Mouse (Mus musculus) limb, embryonic 12.5 days (tissue): ENCODE results near the gene Tmem184b. TPM values are rescaled to one million over a fixed set of nuclear protein-coding genes. Genes with fewer than 3 reads are reported as not detected.
A peak's percentile ranks its signal among the peaks of the same experiment; 100 is the strongest.

Source experiments
- ATAC-seq: fragments of 200-750 bp; cut with Nextera tagmentation; 2 replicates; pipeline ENCODE4 v1.8.0; 2017; ENCODE audit warnings: low read depth, moderate TSS enrichment; ENCODE audit not compliant: insufficient number of reproducible peaks, insufficient read depth, low FRiP score, low TSS enrichment
- H3K27ac ChIP-seq: fragments of 300-500 bp; sonication (generic); 2 replicates; pipeline ENCODE4 v1.5.1; 2016; ENCODE audit warnings: mild to moderate bottlenecking, moderate library complexity
- H3K27me3 ChIP-seq: fragments of 300-500 bp; sonication (generic); 2 replicates; pipeline ENCODE4 v1.6.1; 2016; ENCODE audit warnings: mild to moderate bottlenecking, moderate library complexity
- H3K36me3 ChIP-seq: fragments of 300-500 bp; sonication (generic); 2 replicates; pipeline ENCODE4 v1.6.1; 2016; ENCODE audit warnings: mild to moderate bottlenecking, moderate library complexity
- H3K4me1 ChIP-seq: fragments of 300-500 bp; sonication (generic); replicated peaks from 2 replicates; pipeline ENCODE4 v1.6.1; 2016
- H3K4me2 ChIP-seq: fragments of 300-500 bp; sonication (generic); 2 replicates; pipeline ENCODE4 v1.6.1; 2016; ENCODE audit warnings: mild to moderate bottlenecking, moderate library complexity
- H3K4me3 ChIP-seq: fragments of 300-500 bp; sonication (generic); replicated peaks from 2 replicates; pipeline ENCODE4 v1.5.1; 2016; ENCODE audit warnings: mild to moderate bottlenecking
- H3K9ac ChIP-seq: fragments of 300-500 bp; sonication (generic); replicated peaks from 2 replicates; pipeline ENCODE4 v1.6.1; 2016; ENCODE audit warnings: mild to moderate bottlenecking, moderate library complexity
- H3K9me3 ChIP-seq: fragments of 300-500 bp; sonication (generic); 2 replicates; pipeline ENCODE4 v1.6.1; 2016; ENCODE audit warnings: mild to moderate bottlenecking, moderate library complexity
- WGBS: fragments of 180-500 bp; shearing (Covaris S2); methylation state at CpG from one replicate; pipeline ENCODE4 v1.1.7; 2016; 5-methylcytosine and 5-hydroxymethylcytosine counted together
- polyA plus RNA-seq: library from polyadenylated mRNA; unstranded; fragments of >200 nt; fragmentation: Nextera tagmentation; extraction: Ambion mirVana; gene quantifications from 2 replicates; pipeline ENCODE4 v1.2.1, GENCODE M21; 2016

Gene Tmem184b
- polyA plus RNA-seq, 1 experiment from 2014 or later: 54.7 TPM

DNA sequence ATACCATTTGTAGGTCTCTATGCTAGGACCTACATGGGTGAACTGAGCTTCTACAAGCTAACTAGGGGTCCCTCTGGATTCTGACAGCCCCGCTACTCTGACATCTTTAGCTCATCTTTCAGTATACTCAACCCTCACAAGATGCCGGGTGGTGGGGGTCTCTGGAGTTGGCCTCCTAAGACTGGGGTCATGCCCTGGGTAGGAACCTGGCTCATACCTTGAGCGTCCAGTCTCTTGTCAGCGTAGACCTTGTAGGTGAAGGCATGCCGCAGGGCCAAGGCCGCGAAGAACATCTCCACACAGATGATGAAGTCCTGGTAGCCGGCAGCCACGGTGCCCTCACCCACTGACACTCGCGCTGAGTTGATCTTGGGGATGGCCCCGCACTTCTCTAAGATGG is 38.3 kb downstream of the Tmem184b start:
- Histone ChIP-seq H3K4me2 (no peak overlapping the region), H3K9ac (no peak overlapping the region), H3K27me3 (no peaks in the 10 kb centered on the region), H3K9me3 (no peaks in the 10 kb centered on the region), H3K4me1 (peaks cover 17% of the 10 kb centered on the region), H3K27ac (no peak overlapping the region), H3K4me3 (no peak overlapping the region), H3K36me3 (peaks cover 90% of the 10 kb centered on the region)
- no peak for ATAC-seq
- 95% methylated on average over 12 of the region's 12 CpGs for WGBS

- H3K9me3 ChIP-seq: no peaks in the 10 kb centered on the region
- 0 out of 2 replicates have a peak overlapping the region, but pooled peaks have one; percentile 6 for H3K9ac ChIP-seq
- H3K27me3 ChIP-seq: no peaks in the 10 kb centered on the region
- no peak overlapping the region for H3K4me2 ChIP-seq
- peaks cover 21% of the 10 kb centered on the region for H3K4me1 ChIP-seq
- no peak overlapping the region for H3K27ac ChIP-seq
- H3K36me3 ChIP-seq: peaks cover 83% of the 10 kb centered on the region
- no peak overlapping the region for H3K4me3 ChIP-seq
- no peak for ATAC-seq
- 77% methylated on average over 6 of the region's 6 CpGs for WGBS
These were observed 39.2 kb downstream of the Tmem184b start for GRCm38 (mm10) chr15:79364120-79364519.

DNA sequence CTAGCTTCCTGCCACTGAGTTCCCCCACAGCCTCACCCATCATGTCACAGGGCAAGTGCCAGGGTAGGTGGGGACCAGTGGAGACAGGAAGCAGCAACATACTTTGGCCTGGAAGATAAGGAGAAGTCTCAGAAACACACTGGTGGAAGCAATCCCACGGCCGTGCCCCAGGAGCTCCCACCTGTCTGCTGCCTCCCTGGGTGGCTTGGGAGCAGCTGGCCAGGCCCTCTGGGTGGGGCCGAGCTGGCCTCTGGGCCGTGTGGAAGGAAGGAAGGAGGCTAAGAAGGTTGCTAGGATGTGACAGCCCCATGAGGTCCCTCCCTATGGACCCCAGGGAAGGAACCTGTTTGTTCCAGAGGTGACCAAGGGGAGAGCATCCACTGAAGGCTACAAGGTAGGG is 42.3 kb downstream of the Tmem184b start:
- 63% methylated on average over 4 of the region's 4 CpGs for WGBS
- no peak overlapping the region for H3K9ac ChIP-seq
- H3K27ac ChIP-seq: no peak overlapping the region

GRCm38 (mm10) chr15:79360371-79360770 is 43.0 kb downstream of the Tmem184b start:
- WGBS: 65% methylated on average over 7 of the region's 7 CpGs
- H3K36me3 ChIP-seq: peaks cover 48% of the 10 kb centered on the region
- peaks cover 42% of the 10 kb centered on the region for H3K4me1 ChIP-seq
- ATAC-seq: no peak
- no peak overlapping the region for H3K4me3 ChIP-seq
- H3K4me2 ChIP-seq: no peak overlapping the region
- peak overlapping the region; percentile 37; the same call in 1 of the 2 replicates for H3K27ac ChIP-seq
- H3K9ac ChIP-seq: no peak overlapping the region
- peaks cover 17% of the 10 kb centered on the region for H3K27me3 ChIP-seq
- no peaks in the 10 kb centered on the region for H3K9me3 ChIP-seq

More for the DNA sequence above, 42.3 kb downstream of the Tmem184b start:
- Histone ChIP-seq H3K36me3 (peaks cover 55% of the 10 kb centered on the region), H3K4me3 (no peak overlapping the region), H3K4me2 (no peak overlapping the region), H3K4me1 (peaks cover 42% of the 10 kb centered on the region), H3K27me3 (peaks cover 12% of the 10 kb centered on the region), H3K9me3 (no peaks in the 10 kb centered on the region)
- no peak for ATAC-seq

DNA sequence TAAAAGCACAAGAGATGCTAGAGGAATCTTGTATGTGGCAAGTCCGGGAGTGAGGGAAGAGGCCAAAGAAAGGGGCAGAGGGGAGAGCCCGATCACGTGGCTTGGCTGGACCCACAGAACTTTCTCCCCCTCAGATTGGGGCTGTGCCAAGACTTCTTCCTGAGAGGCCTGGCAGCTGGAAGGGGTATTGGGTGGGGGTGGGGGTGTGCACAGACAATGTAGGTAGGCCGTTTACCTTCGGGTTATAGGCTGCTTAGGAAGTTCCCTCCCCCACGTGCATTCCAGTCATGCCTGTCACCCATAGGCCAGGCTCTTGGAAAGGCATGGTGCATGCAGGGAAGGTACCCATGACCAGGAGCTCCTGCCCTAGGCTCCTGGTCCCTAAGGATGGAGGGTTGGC is 43.4 kb downstream of the Tmem184b start:
- Histone ChIP-seq H3K4me1 (peaks cover 42% of the 10 kb centered on the region), H3K4me3 (no peak overlapping the region), H3K36me3 (peaks cover 44% of the 10 kb centered on the region), H3K27ac (peak overlapping the region; percentile 37), H3K27me3 (peaks cover 17% of the 10 kb centered on the region), H3K9ac (no peak overlapping the region), H3K9me3 (no peaks in the 10 kb centered on the region), H3K4me2 (no peak overlapping the region)
- 27% methylated on average over 6 of the region's 6 CpGs for WGBS
- no peak for ATAC-seq

DNA sequence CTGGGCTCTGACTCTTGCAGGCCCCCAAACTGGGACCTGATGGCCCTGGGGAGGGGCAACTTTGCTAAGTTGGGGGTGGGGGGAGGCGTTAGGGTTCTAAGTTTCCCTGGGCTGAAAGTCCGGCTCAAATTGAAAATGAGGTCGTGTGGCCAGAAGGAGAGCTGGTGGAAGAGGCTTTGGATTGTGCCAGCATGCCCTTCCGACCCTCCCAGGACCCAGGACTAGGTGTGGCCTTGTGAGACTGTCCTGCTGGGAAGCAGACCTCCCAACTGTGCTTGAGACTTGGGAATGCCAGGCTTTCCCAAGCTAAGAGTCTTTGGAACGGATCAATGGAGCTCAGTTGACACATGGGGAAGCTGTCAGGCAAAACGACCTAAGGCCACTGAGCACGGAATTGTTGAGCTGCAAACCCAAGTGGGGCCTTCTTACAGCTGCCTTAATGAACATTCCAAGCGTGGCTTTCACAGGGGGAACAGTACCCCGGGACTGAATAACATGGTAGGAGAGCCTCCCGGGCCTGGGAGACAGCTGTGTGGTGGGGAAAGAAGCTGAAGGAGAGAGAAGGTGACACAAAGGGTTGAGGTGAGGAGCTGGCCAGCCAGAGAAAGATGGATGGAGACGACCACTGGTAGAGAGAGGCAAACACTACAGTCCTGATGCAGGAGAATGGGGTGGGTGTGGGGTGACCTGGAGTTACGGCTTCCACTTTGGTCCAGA is 45.2 kb downstream of the Tmem184b start:
- H3K27ac ChIP-seq: peak overlapping the region; percentile 19
- H3K27me3 ChIP-seq: peaks cover 17% of the 10 kb centered on the region
- H3K4me1 ChIP-seq: peaks cover 42% of the 10 kb centered on the region
- peaks cover 26% of the 10 kb centered on the region for H3K36me3 ChIP-seq
- H3K9me3 ChIP-seq: no peaks in the 10 kb centered on the region
- peak overlapping the region; percentile 51 for H3K4me3 ChIP-seq
- H3K9ac ChIP-seq: no peak overlapping the region
- ATAC-seq: no peak
- 41% methylated on average over 12 of the region's 12 CpGs for WGBS
- H3K4me2 ChIP-seq: peak overlapping the region; percentile 97

DNA sequence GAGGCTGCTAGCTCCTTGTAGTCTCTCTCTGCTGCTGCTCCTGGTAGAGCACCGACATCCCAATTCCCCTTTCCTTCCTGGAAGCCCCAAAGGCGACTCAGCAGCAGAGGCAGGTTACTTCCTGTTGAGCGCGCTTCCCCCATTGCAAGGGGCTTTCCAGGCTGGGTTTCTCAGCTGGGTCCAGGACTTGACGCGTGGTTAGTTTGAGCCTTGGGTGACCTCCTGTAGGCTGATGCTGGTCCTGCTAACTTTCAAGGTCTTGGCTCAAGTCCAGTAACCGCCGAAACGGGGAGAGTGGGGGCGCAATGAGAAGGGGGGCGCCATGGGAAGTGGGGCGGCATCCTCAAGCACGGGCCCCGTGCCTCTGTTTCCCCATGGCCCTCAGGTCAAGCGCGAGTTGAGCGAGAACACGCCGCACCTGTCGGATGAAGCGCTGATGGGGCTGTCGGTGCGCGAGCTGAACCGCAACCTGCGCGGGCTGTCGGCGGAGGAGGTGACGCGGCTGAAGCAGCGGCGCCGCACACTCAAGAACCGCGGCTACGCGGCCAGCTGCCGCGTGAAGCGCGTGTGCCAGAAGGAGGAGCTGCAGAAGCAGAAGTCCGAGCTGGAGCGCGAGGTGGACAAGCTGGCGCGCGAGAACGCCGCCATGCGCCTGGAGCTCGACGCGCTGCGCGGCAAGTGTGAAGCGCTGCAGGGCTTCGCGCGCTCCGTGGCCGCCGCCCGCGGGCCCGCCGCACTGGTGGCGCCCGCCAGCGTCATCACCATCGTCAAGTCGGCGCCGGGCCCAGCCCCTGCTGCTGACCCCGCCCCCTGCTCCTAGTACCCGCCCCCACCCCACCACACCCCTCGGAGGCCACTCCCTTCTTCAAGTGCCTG is 46.1 kb downstream of the Tmem184b start:
- Histone ChIP-seq H3K27ac (peak overlapping the region; percentile 19; the same call in 1 of the 2 replicates), H3K4me2 (peak overlapping the region; percentile 97), H3K4me3 (peak overlapping the region; percentile 51), H3K9me3 (no peaks in the 10 kb centered on the region), H3K9ac (peak overlapping the region; percentile 60), H3K27me3 (peaks cover 17% of the 10 kb centered on the region), H3K36me3 (peaks cover 17% of the 10 kb centered on the region), H3K4me1 (peaks cover 42% of the 10 kb centered on the region)
- peak; percentile 66 for ATAC-seq
- under 1% methylated on average over 74 of the region's 77 CpGs for WGBS

GRCm38 (mm10) chr15:79356481-79356880 is 46.9 kb downstream of the Tmem184b start:
- peak overlapping the region; percentile 97 for H3K4me2 ChIP-seq
- H3K27ac ChIP-seq: no peak overlapping the region
- ATAC-seq: no peak

GRCm38 (mm10) chr15:79354619-79355018 is 48.8 kb downstream of the Tmem184b start:
- no peak overlapping the region for H3K9ac ChIP-seq
- 0 out of 2 replicates have a peak, but pooled peaks cover 3% of the 10 kb centered on the region for H3K36me3 ChIP-seq
- 88% methylated on average over 4 of the region's 4 CpGs for WGBS
- H3K4me2 ChIP-seq: no peak overlapping the region
- H3K4me1 ChIP-seq: peaks cover 33% of the 10 kb centered on the region
- H3K4me3 ChIP-seq: no peak overlapping the region
- H3K27me3 ChIP-seq: peaks cover 17% of the 10 kb centered on the region
- H3K9me3 ChIP-seq: no peaks in the 10 kb centered on the region
- no peak for ATAC-seq
- H3K27ac ChIP-seq: no peak overlapping the region

More at GRCm38 (mm10) chr15:79356481-79356880, 46.9 kb downstream of the Tmem184b start:
- peak overlapping the region; percentile 51 for H3K4me3 ChIP-seq
- H3K9ac ChIP-seq: no peak overlapping the region
- H3K4me1 ChIP-seq: peaks cover 45% of the 10 kb centered on the region
- H3K9me3 ChIP-seq: no peaks in the 10 kb centered on the region
- peaks cover 17% of the 10 kb centered on the region for H3K27me3 ChIP-seq
- WGBS: 74% methylated on average over 8 of the region's 8 CpGs
- H3K36me3 ChIP-seq: peaks cover 9% of the 10 kb centered on the region

- WGBS: 88% methylated on average over 5 of the region's 5 CpGs
- ATAC-seq: no peak
- Histone ChIP-seq H3K4me1 (peaks cover 35% of the 10 kb centered on the region), H3K9ac (no peak overlapping the region), H3K36me3 (no peaks in the 10 kb centered on the region), H3K27ac (no peak overlapping the region), H3K4me2 (no peak overlapping the region), H3K27me3 (peaks cover 22% of the 10 kb centered on the region), H3K9me3 (no peaks in the 10 kb centered on the region), H3K4me3 (no peak overlapping the region)
These were observed 49.6 kb downstream of the Tmem184b start for GRCm38 (mm10) chr15:79353690-79354305.

DNA sequence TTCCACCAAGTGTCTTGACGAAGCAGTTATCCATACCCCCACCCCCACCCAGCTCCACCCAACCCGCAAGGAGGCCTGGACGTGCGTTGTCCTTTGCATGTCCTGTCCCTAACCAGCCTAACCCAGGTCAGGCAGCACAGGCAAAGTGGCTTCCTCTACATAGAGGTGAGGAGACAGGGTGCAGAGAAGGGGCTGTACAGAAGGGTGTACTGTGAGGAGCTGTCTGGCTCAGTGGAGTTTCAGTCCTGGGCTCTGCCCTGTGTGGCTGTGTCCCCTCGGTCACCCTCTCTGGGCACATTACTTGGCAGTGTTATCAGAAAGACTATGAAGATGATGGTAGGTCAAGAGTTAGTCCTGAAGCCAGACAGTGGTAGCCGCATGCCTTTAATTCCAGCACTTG is 50.9 kb downstream of the Tmem184b start:
- Histone ChIP-seq H3K4me3 (no peak overlapping the region), H3K4me2 (no peak overlapping the region), H3K27ac (no peak overlapping the region), H3K36me3 (no peaks in the 10 kb centered on the region), H3K4me1 (peaks cover 33% of the 10 kb centered on the region), H3K9me3 (no peaks in the 10 kb centered on the region), H3K9ac (no peak overlapping the region), H3K27me3 (peaks cover 22% of the 10 kb centered on the region)
- ATAC-seq: no peak
- 75% methylated on average over 6 of the region's 6 CpGs for WGBS
